Mouse (Mus musculus): ENCODE measurements around the gene Lhfp. TPM values are rescaled to one million over a fixed set of nuclear protein-coding genes. Genes with fewer than 3 reads are reported as not detected.

Gene Lhfp
- total and polyA plus RNA-seq, 2 experiments, result 10.6 to 15.3 TPM

DNA sequence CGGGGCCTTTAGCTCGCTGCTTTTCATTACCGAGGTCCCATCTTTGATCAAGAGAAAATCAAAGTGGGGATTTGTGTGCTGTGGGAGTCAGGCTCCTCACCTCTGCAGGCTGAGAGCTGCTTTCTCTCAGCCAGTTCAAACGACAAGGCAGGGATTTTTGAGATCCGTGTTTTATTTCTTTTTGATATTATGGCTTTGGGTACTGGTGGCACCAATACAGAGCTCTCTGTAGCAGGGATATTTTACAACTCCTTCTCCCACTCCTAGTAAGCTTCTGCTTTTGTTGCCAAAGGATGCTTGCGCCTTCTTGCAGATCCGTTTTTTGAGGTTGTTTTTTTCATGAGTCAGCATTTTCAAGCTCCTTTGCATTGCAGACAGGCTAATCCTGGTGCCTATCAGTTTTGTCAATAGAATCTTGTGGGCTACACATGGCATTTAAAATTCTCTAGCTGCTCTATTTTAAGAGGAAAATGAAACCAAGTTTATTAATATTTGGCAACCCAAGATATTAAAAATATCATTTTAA, 172.5 kb downstream of the Lhfp start:
- H3K4me3 ChIP-seq (ENCODE audit: insufficient read depth, low read depth, low read length), result no peak overlapping the region
- 79% methylated on average over 7 of the region's 7 CpGs for WGBS
- no peak for DNase-seq (ENCODE audit: extremely low read depth, low read depth, low spot score)
- no peaks in the 10 kb centered on the region for H3K36me3 ChIP-seq (ENCODE audit: control insufficient read depth, insufficient read depth, low read length)
- H3K79me2 ChIP-seq (ENCODE audit: control insufficient read depth, insufficient read depth, low read length), result no peaks in the 10 kb centered on the region
- TF ChIP-seq CTCF (IDR thresholded peaks at IDR 0.05; ENCODE audit: low read depth, low read length) (no peak), POLR2A (IDR thresholded peaks at IDR 0.05; ENCODE audit: extremely low read depth, insufficient read depth, low read length) (no peak)
- peaks cover 8% of the 10 kb centered on the region for H3K4me1 ChIP-seq (ENCODE audit: control insufficient read depth, insufficient read depth, low read length)
- no peaks in the 10 kb centered on the region for H3K27me3 ChIP-seq (ENCODE audit: control insufficient read depth, insufficient read depth, low read length)
- no peak overlapping the region for H3K27ac ChIP-seq (replicated peaks; ENCODE audit: insufficient read depth, low read depth, low read length)
- no peak overlapping the region for H3K9ac ChIP-seq (ENCODE audit: low read depth, low read length)

- Histone ChIP-seq H3K27ac (replicated peaks; ENCODE audit: insufficient read depth, low read depth, low read length) (no peak overlapping the region), H3K79me2 (ENCODE audit: control insufficient read depth, insufficient read depth, low read length) (no peaks in the 10 kb centered on the region), H3K4me3 (ENCODE audit: insufficient read depth, low read depth, low read length) (no peak overlapping the region), H3K36me3 (ENCODE audit: control insufficient read depth, insufficient read depth, low read length) (no peaks in the 10 kb centered on the region), H3K9ac (ENCODE audit: low read depth, low read length) (no peak overlapping the region), H3K27me3 (ENCODE audit: control insufficient read depth, insufficient read depth, low read length) (no peaks in the 10 kb centered on the region), H3K4me1 (ENCODE audit: control insufficient read depth, insufficient read depth, low read length) (peaks cover 8% of the 10 kb centered on the region)
- TF ChIP-seq CTCF (IDR thresholded peaks at IDR 0.05; ENCODE audit: low read depth, low read length), result no peak
- TF ChIP-seq POLR2A (IDR thresholded peaks at IDR 0.05; ENCODE audit: extremely low read depth, insufficient read depth, low read length), result no peak
- no peak for DNase-seq (ENCODE audit: extremely low read depth, low read depth, low spot score)
- WGBS, result 89% methylated on average over 4 of the region's 4 CpGs
These were observed 173.1 kb downstream of the Lhfp start for GRCm38 (mm10) chr3:53214386-53214785.

DNA sequence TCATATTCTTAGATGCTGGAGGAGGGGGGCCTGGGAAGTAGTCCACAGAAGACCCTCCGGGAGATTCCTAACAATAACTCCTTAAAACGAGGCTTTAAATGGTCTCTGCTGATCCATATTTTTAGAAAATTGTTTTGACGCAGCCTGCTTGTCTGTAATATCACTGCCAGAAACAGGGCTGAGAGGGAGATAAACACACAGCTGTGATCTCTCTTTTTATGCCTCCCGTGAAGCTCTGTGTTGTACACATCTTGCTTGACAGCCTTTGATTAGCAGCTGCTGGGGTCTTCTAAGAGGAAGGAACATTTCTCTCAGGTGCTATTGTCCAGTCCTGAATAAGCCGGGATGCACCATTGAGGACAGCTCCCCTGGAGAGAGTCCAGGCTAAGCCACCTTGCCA, 176.4 kb downstream of the Lhfp start:
- Histone ChIP-seq H3K4me1 (ENCODE audit: control insufficient read depth, insufficient read depth, low read length) (no peaks in the 10 kb centered on the region), H3K9ac (ENCODE audit: low read depth, low read length) (no peak overlapping the region), H3K36me3 (ENCODE audit: control insufficient read depth, insufficient read depth, low read length) (no peaks in the 10 kb centered on the region), H3K27ac (replicated peaks; ENCODE audit: insufficient read depth, low read depth, low read length) (no peak overlapping the region), H3K4me3 (ENCODE audit: insufficient read depth, low read depth, low read length) (no peak overlapping the region), H3K27me3 (ENCODE audit: control insufficient read depth, insufficient read depth, low read length) (no peaks in the 10 kb centered on the region), H3K79me2 (ENCODE audit: control insufficient read depth, insufficient read depth, low read length) (no peaks in the 10 kb centered on the region; the same call in 1 of the 2 replicates)
- no peak for DNase-seq (ENCODE audit: extremely low read depth, low read depth, low spot score)
- WGBS, result 80% methylated on average over 5 of the region's 5 CpGs
- no peak for TF ChIP-seq POLR2A (IDR thresholded peaks at IDR 0.05; ENCODE audit: extremely low read depth, insufficient read depth, low read length)
- TF ChIP-seq CTCF (IDR thresholded peaks at IDR 0.05; ENCODE audit: low read depth, low read length), result no peak

- Histone ChIP-seq H3K4me3 (ENCODE audit: insufficient read depth, low read depth, low read length) (no peak overlapping the region), H3K4me1 (ENCODE audit: control insufficient read depth, insufficient read depth, low read length) (no peaks in the 10 kb centered on the region), H3K36me3 (ENCODE audit: control insufficient read depth, insufficient read depth, low read length) (no peaks in the 10 kb centered on the region), H3K27ac (replicated peaks; ENCODE audit: insufficient read depth, low read depth, low read length) (no peak overlapping the region), H3K79me2 (ENCODE audit: control insufficient read depth, insufficient read depth, low read length) (no peaks in the 10 kb centered on the region; the same call in 1 of the 2 replicates), H3K27me3 (ENCODE audit: control insufficient read depth, insufficient read depth, low read length) (no peaks in the 10 kb centered on the region), H3K9ac (ENCODE audit: low read depth, low read length) (no peak overlapping the region)
- no peak for TF ChIP-seq CTCF (IDR thresholded peaks at IDR 0.05; ENCODE audit: low read depth, low read length)
- TF ChIP-seq POLR2A (IDR thresholded peaks at IDR 0.05; ENCODE audit: extremely low read depth, insufficient read depth, low read length), result no peak
- no peak for DNase-seq (ENCODE audit: extremely low read depth, low read depth, low spot score)
- WGBS, result 71% methylated on average over 5 of the region's 5 CpGs
These were observed 180.4 kb downstream of the Lhfp start for GRCm38 (mm10) chr3:53221531-53222272.

DNA sequence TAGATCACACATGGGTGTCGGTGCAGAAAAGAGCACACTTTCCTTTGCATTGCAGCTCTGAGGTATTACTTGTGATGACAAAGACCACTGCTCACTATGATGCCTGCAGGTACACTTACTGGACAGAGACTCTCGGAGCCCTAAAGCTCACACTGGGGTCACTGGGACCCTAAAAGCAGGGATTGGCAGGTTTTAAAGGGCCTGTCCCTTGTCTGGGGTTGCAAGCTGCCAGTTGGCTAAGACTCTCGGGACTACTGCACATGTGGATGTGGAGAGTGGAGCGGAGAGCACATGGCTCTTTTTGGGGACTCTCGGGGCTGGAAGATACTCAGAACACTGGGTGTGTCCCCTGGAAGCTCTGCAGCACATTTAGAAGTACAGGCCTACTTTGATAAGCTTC, 182.8 kb downstream of the Lhfp start:
- no peak for DNase-seq (ENCODE audit: extremely low read depth, low read depth, low spot score)
- H3K9ac ChIP-seq (ENCODE audit: low read depth, low read length), result no peak overlapping the region
- no peaks in the 10 kb centered on the region for H3K36me3 ChIP-seq (ENCODE audit: control insufficient read depth, insufficient read depth, low read length)
- H3K79me2 ChIP-seq (ENCODE audit: control insufficient read depth, insufficient read depth, low read length), result no peaks in the 10 kb centered on the region; the same call in 1 of the 2 replicates
- no peak overlapping the region for H3K4me3 ChIP-seq (ENCODE audit: insufficient read depth, low read depth, low read length)
- H3K27ac ChIP-seq (replicated peaks; ENCODE audit: insufficient read depth, low read depth, low read length), result no peak overlapping the region
- no peaks in the 10 kb centered on the region for H3K27me3 ChIP-seq (ENCODE audit: control insufficient read depth, insufficient read depth, low read length)
- TF ChIP-seq CTCF (IDR thresholded peaks at IDR 0.05; ENCODE audit: low read depth, low read length) (no peak), POLR2A (IDR thresholded peaks at IDR 0.05; ENCODE audit: extremely low read depth, insufficient read depth, low read length) (no peak)
- H3K4me1 ChIP-seq (ENCODE audit: control insufficient read depth, insufficient read depth, low read length), result no peaks in the 10 kb centered on the region
- WGBS, result 84% methylated on average over 5 of the region's 5 CpGs

DNA sequence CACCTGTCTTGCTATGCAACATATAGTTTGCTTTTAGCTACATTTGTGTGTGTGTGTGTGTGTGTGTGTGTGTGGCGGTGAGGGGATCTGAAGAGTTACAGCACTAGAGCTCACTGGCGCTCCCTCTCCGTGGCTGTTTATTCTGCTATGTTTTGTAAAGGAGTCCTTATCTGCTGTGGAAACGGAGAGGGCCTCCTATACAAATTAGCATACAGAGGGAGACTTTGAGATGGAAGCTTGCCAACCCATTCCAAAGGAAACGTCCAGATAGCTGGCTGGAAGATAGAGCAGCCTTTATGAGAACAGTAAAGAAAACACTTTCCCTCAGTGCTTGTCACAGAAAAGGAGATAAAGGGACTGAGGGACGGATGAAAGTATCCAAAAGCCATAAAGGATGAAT, 184.4 kb downstream of the Lhfp start:
- Histone ChIP-seq H3K27me3 (ENCODE audit: control insufficient read depth, insufficient read depth, low read length) (no peaks in the 10 kb centered on the region), H3K27ac (replicated peaks; ENCODE audit: insufficient read depth, low read depth, low read length) (no peak overlapping the region), H3K4me3 (ENCODE audit: insufficient read depth, low read depth, low read length) (no peak overlapping the region), H3K36me3 (ENCODE audit: control insufficient read depth, insufficient read depth, low read length) (no peaks in the 10 kb centered on the region), H3K79me2 (ENCODE audit: control insufficient read depth, insufficient read depth, low read length) (no peaks in the 10 kb centered on the region; the same call in 1 of the 2 replicates), H3K9ac (ENCODE audit: low read depth, low read length) (no peak overlapping the region), H3K4me1 (ENCODE audit: control insufficient read depth, insufficient read depth, low read length) (no peaks in the 10 kb centered on the region)
- no peak for DNase-seq (ENCODE audit: extremely low read depth, low read depth, low spot score)
- TF ChIP-seq POLR2A (IDR thresholded peaks at IDR 0.05; ENCODE audit: extremely low read depth, insufficient read depth, low read length) (no peak), CTCF (IDR thresholded peaks at IDR 0.05; ENCODE audit: low read depth, low read length) (no peak)
- WGBS, result 26% methylated on average over 6 of the region's 6 CpGs
